Mouse (Mus musculus): ENCODE measurements around the gene Acp7. TPM values are rescaled to one million over a fixed set of nuclear protein-coding genes. Genes with fewer than 3 reads are reported as not detected.
A peak's percentile ranks its signal among the peaks of the same experiment; 100 is the strongest.

Acp7 gene
- polyA plus RNA-seq, 1 experiment from 2014 or later: not detected

DNA sequence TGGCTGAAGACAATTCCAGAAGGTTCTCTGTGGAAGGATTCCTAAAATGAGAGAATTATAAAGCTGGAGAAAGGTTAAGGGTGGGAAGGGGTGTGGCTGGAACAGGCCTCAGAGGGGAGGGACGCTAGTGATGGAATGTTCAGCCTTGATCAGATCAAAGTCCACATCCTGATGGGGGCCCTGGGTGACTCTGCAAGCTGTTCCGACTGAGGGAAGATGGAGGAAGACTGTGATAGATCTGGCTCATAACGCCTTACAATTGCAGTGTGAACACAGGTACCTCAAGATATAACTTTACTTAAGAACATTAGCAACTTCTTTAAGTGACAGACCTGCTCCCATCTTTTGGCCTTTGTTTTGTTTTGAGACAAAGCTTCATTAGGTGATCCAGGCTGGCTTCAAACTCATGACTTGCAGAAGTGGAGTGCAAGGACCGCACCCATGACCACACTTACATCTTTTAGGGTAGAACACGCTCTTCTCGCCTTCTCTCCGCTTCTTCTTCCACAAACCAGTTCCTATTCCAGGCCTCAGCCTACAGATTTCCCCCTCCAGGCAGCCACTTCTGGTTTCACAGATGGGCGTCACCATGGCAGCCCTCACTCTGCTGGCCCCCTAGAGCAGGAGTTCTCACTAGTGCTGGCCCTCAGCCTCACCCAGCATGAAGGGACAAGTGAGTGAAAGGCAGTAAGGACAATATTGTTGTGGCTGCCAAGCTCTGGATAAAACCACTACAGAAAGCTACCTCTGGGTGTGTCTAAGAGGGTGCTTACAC is 47.4 kb downstream of the Acp7 start:
- Histone ChIP-seq H3K9me3 (no peaks in the 10 kb centered on the region), H3K4me2 (0 out of 2 replicates have a peak overlapping the region, but pooled peaks have one; percentile 8), H3K27ac (peak overlapping the region; percentile 79), H3K4me3 (no peak overlapping the region), H3K27me3 (no peaks in the 10 kb centered on the region), H3K9ac (no peak overlapping the region), H3K36me3 (0 out of 2 replicates have a peak, but pooled peaks cover 6% of the 10 kb centered on the region), H3K4me1 (peaks cover 83% of the 10 kb centered on the region)
- 57% methylated on average over 8 of the region's 8 CpGs for WGBS
- ATAC-seq (ENCODE audit: borderline replicate concordance, extremely low read depth, low FRiP score, low TSS enrichment): no peak

DNA sequence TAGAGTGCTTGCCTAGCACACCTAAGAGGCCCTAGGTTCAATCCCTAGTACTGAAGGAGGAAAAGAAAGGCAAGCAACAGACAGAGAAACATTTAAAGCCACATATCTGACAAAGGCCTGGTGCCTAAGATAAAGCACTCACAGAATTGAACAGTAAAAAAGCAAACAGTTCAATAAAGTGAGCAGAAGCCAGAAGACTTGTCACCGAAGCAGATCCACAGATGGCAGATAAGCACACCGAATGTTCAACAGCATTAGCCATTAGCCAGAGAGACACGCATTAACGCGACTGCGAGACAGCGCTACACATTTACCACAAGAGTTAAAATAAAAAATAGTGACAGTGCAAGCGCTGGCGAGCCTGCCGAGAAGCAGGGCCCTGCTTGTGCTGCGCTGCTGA is 48.3 kb downstream of the Acp7 start:
- Histone ChIP-seq H3K9ac (no peak overlapping the region), H3K4me2 (no peak overlapping the region), H3K4me1 (peaks cover 83% of the 10 kb centered on the region), H3K9me3 (no peaks in the 10 kb centered on the region), H3K27me3 (no peaks in the 10 kb centered on the region), H3K27ac (no peak overlapping the region), H3K36me3 (0 out of 2 replicates have a peak, but pooled peaks cover 6% of the 10 kb centered on the region), H3K4me3 (no peak overlapping the region)
- no peak for ATAC-seq (ENCODE audit: borderline replicate concordance, extremely low read depth, low FRiP score, low TSS enrichment)
- 68% methylated on average over 11 of the region's 11 CpGs for WGBS

DNA sequence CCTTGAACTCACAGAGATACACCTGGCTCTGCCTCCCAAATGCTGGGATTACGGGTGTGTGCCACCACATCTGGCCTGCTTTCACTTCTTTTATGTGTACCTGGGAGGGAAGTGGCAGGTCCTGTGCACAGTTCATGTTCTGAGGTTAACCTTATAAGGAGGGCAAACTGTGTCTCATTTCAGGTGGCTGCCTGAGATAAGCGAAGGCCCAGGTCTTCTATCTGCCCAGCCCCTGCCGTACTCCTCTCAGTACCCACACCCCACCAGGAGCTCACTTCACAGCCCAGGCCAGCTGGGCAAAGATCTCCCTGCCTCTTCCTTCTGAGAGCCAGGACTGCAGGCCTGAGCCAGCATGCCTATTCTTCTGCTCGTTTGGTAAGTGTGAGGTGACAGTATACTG is 49.4 kb downstream of the Acp7 start:
- no peak for ATAC-seq (ENCODE audit: borderline replicate concordance, extremely low read depth, low FRiP score, low TSS enrichment)
- 80% methylated on average over 4 of the region's 4 CpGs for WGBS
- Histone ChIP-seq H3K9ac (no peak overlapping the region), H3K4me2 (no peak overlapping the region), H3K27me3 (no peaks in the 10 kb centered on the region), H3K9me3 (no peaks in the 10 kb centered on the region), H3K27ac (peak overlapping the region; percentile 27; the same call in 1 of the 2 replicates), H3K4me1 (peaks cover 83% of the 10 kb centered on the region), H3K36me3 (0 out of 2 replicates have a peak, but pooled peaks cover 6% of the 10 kb centered on the region), H3K4me3 (no peak overlapping the region)

DNA sequence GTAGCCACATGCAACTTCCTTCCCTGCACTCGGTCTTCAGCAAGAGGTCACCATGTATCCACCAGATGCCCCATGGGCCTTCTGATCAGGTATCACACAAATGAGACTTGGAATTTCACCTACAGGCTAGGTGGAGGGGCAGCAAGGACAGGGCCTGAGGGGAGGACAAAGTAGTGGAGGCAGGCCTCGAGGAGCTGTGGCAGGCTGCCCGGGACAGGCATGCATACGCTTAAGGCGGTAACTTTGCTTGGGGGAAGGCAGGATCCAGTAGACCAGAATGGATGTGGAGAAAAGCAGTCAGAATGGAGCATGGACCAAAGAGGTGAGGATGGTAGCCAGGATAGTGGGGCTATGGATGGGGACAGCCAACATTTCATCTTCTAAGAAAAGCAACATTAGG is 51.3 kb downstream of the Acp7 start:
- no peak overlapping the region for H3K9ac ChIP-seq
- H3K4me1 ChIP-seq: peaks cover 84% of the 10 kb centered on the region
- H3K27me3 ChIP-seq: no peaks in the 10 kb centered on the region
- H3K4me3 ChIP-seq: no peak overlapping the region
- H3K27ac ChIP-seq: 0 out of 2 replicates have a peak overlapping the region, but pooled peaks have one; percentile 93
- 0 out of 2 replicates have a peak, but pooled peaks cover 6% of the 10 kb centered on the region for H3K36me3 ChIP-seq
- 58% methylated on average over 5 of the region's 5 CpGs for WGBS
- H3K9me3 ChIP-seq: no peaks in the 10 kb centered on the region
- no peak overlapping the region for H3K4me2 ChIP-seq
- no peak for ATAC-seq (ENCODE audit: borderline replicate concordance, extremely low read depth, low FRiP score, low TSS enrichment)

GRCm38 (mm10) chr7:28578543-28579053 is 52.5 kb downstream of the Acp7 start:
- ATAC-seq (ENCODE audit: borderline replicate concordance, extremely low read depth, low FRiP score, low TSS enrichment): no peak
- no peak overlapping the region for H3K4me3 ChIP-seq
- 0 out of 2 replicates have a peak, but pooled peaks cover 6% of the 10 kb centered on the region for H3K36me3 ChIP-seq
- H3K27ac ChIP-seq: peak overlapping the region; percentile 93
- no peaks in the 10 kb centered on the region for H3K27me3 ChIP-seq
- H3K9me3 ChIP-seq: no peaks in the 10 kb centered on the region
- H3K4me1 ChIP-seq: peaks cover 78% of the 10 kb centered on the region
- WGBS: 60% methylated on average over 5 of the region's 5 CpGs
- H3K9ac ChIP-seq: no peak overlapping the region
- H3K4me2 ChIP-seq: peak overlapping the region; percentile 11; the same call in 1 of the 2 replicates

DNA sequence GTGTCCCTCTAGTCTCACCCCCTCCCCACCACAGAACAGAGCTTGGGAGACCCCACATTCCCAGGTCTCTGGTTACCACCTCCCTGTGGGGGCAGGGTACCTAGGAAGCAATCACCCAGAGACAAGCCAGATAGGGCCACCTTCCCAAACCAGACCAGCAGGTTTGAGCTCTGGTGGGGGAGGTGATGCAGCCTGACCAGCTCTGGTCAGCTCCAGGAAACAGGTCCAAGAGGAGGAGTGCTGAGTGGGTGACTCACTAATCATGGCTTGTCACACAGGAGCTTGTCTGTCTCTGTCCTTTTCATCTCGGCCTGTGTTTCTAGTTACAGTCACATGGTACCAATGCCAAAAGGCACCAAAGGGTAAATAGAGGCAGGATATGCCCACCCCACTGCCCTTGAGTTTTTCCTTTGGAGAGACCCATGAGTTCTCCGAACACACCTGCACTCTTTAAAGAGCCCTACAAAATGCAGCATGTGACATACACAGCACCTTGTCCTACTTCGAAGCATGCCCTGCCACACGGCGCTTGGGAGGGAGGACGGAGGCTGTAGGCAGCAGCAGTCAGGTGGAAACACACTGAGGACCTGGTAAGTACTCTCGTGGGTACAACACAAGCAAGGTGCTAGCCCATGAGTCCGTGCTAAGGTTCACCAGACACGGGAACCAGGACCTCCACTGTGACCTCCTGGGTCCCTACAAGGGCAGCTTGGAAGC is 53.1 kb downstream of the Acp7 start:
- Histone ChIP-seq H3K4me2 (peak overlapping the region; percentile 11; the same call in 1 of the 2 replicates), H3K27me3 (no peaks in the 10 kb centered on the region), H3K9ac (no peak overlapping the region), H3K9me3 (no peaks in the 10 kb centered on the region), H3K4me1 (peaks cover 78% of the 10 kb centered on the region), H3K4me3 (no peak overlapping the region), H3K36me3 (0 out of 2 replicates have a peak, but pooled peaks cover 6% of the 10 kb centered on the region), H3K27ac (peak overlapping the region; percentile 93)
- peak; percentile 69 for ATAC-seq (ENCODE audit: borderline replicate concordance, extremely low read depth, low FRiP score, low TSS enrichment)
- WGBS: 50% methylated on average over 9 of the region's 9 CpGs

DNA sequence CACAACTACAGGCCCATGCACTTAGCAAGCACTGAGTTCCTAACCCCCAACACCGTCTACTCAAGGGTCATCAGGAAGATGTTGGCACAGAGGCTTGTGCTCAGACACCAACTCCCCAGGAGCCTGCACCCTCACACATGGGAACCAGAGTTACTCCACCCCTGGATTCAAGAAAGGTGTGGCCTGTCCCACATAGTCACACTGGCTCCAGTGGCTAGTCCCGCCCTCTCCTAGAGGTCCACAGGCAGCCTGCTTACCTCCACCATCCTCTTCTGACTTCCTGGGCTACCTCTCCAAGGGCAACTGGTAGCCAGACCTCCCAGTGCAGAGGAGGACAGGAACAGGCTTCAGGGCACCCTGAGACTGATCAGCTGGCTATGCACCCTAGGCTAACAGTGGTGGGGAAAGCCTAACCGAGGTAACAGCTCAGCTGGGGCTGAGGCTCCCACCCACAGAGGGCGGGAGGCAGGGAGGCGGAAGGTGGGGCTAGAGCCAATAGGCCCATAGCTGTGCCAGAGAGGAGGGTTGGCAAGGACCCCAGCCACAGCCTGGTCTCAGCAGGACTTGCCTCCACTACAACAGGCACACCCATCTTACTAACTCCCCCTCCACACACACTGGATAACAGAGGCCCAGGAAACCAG is 54.7 kb downstream of the Acp7 start:
- H3K9me3 ChIP-seq: no peaks in the 10 kb centered on the region
- H3K4me1 ChIP-seq: peaks cover 85% of the 10 kb centered on the region
- H3K9ac ChIP-seq: no peak overlapping the region; the same call in 1 of the 2 replicates
- no peaks in the 10 kb centered on the region for H3K27me3 ChIP-seq
- H3K4me2 ChIP-seq: peak overlapping the region; percentile 11; the same call in 1 of the 2 replicates
- no peak overlapping the region for H3K4me3 ChIP-seq
- peak; percentile 77 for ATAC-seq (ENCODE audit: borderline replicate concordance, extremely low read depth, low FRiP score, low TSS enrichment)
- 46% methylated on average over 5 of the region's 5 CpGs for WGBS
- H3K36me3 ChIP-seq: 0 out of 2 replicates have a peak, but pooled peaks cover 6% of the 10 kb centered on the region
- H3K27ac ChIP-seq: peak overlapping the region; percentile 93

DNA sequence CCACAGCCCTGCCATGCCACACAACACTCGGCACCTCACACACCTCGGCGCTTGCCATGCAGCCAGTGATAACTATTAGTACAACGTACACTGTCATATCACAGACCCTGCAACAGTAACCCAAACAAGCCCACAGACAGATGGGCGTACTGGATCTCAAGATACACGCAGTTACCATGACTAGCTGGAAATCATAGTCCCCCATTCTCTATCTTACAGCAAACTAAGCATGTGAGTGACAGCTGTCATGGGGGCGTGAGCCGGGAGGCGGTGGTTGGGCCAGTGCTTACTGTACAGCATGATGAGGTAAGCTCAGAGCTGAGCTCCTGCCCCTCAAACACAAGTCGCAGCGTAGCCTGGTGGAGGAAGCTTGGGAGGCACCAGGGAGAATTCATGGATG is 55.5 kb downstream of the Acp7 start:
- Histone ChIP-seq H3K27me3 (no peaks in the 10 kb centered on the region), H3K4me2 (no peak overlapping the region), H3K9me3 (no peaks in the 10 kb centered on the region), H3K9ac (no peak overlapping the region), H3K4me1 (peaks cover 90% of the 10 kb centered on the region), H3K36me3 (0 out of 2 replicates have a peak, but pooled peaks cover 6% of the 10 kb centered on the region), H3K4me3 (no peak overlapping the region), H3K27ac (0 out of 2 replicates have a peak overlapping the region, but pooled peaks have one; percentile 93)
- 85% methylated on average over 11 of the region's 11 CpGs for WGBS
- ATAC-seq (ENCODE audit: borderline replicate concordance, extremely low read depth, low FRiP score, low TSS enrichment): no peak

DNA sequence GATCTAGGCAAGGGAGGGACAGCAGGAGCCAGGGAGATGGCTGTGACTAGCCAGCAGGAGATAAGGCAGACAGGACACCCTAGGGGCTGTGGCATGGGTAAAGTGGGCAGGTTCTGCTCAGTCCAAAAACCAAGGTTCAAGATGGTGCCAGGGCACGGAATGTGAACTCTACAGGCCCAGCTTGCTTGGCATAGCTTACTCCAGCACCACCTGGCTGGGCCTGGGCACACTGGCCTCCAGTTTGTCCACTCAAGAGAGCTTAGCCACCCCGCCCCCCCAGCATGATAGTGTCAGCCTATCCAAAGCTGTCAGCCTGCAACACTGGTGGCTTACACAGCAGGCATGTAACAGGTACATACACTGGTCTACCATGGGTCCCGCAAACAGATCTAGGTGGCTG is 57.9 kb downstream of the Acp7 start:
- Histone ChIP-seq H3K9ac (no peak overlapping the region), H3K27ac (0 out of 2 replicates have a peak overlapping the region, but pooled peaks have one; percentile 7), H3K4me2 (no peak overlapping the region), H3K4me1 (peaks cover 89% of the 10 kb centered on the region), H3K4me3 (no peak overlapping the region), H3K27me3 (no peaks in the 10 kb centered on the region), H3K36me3 (no peaks in the 10 kb centered on the region), H3K9me3 (no peaks in the 10 kb centered on the region)
- ATAC-seq (ENCODE audit: borderline replicate concordance, extremely low read depth, low FRiP score, low TSS enrichment): no peak
- 85% methylated on average over 3 of the region's 3 CpGs for WGBS

- Histone ChIP-seq H3K27me3 (no peaks in the 10 kb centered on the region), H3K9ac (no peak overlapping the region)
These were observed 58.4 kb downstream of the Acp7 start for GRCm38 (mm10) chr7:28572689-28573088.

GRCm38 (mm10) chr7:28570982-28571682 is 60.0 kb downstream of the Acp7 start:
- Histone ChIP-seq H3K4me2 (peak overlapping the region; percentile 43), H3K4me3 (no peak overlapping the region; the same call in 1 of the 2 replicates), H3K36me3 (peaks cover 19% of the 10 kb centered on the region), H3K9me3 (no peaks in the 10 kb centered on the region), H3K9ac (peak overlapping the region; percentile 9), H3K27ac (peak overlapping the region; percentile 92), H3K27me3 (no peaks in the 10 kb centered on the region), H3K4me1 (peaks cover 68% of the 10 kb centered on the region)
- peak; percentile 43 for ATAC-seq (ENCODE audit: borderline replicate concordance, extremely low read depth, low FRiP score, low TSS enrichment)
- WGBS: 18% methylated on average over 5 of the region's 5 CpGs

More at GRCm38 (mm10) chr7:28572689-28573088, 58.4 kb downstream of the Acp7 start:
- peak overlapping the region; percentile 92; the same call in 1 of the 2 replicates for H3K27ac ChIP-seq
- no peak overlapping the region for H3K4me2 ChIP-seq
- no peak for ATAC-seq (ENCODE audit: borderline replicate concordance, extremely low read depth, low FRiP score, low TSS enrichment)
- no peaks in the 10 kb centered on the region for H3K9me3 ChIP-seq
- 71% methylated on average over 5 of the region's 5 CpGs for WGBS
- H3K4me3 ChIP-seq: no peak overlapping the region
- H3K4me1 ChIP-seq: peaks cover 84% of the 10 kb centered on the region
- peaks cover 4% of the 10 kb centered on the region for H3K36me3 ChIP-seq
